Comparison of ENCODE assay signal across 9 mouse cellular contexts in the genomic region with DNA sequence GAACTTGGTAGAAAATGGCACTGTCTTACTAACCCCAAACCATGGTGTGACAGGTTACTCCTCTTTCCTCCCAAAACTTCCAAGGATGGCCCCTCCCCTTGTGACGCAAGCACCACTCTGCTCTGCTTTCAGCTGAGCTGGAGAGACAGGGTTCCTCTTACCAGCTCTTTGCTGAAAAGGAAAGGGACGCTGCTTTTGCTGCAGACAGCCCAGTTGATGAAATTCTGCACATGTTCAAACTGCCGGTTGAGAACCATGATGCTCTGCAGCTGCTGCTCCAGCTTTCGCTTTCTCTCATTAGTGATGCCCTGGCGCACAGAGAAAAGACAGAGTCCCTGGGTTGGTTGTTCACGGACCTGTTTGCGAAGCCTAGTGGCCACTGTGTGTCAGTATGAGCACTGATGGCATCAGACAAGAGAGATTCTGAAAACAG. TPM values are rescaled to one million over a fixed set of nuclear protein-coding genes. Genes with fewer than 3 reads are reported as not detected.
DNase-seq lines count a peak whose midpoint lies in the region; ATAC-seq lines count a peak whose summit lies in the region.
"Had no signal": no experiment of that assay in that cellular context is flagged by ENCODE, and none has a peak within 500 bp of the region (broad histone marks: within the 10 kb centered on the region; RNA-seq: fewer than 3 reads in every experiment).

No protein-coding gene starts in this region.

- H3K9me3 ChIP-seq in limb, embryonic 12.5 days, result no peaks in the 10 kb centered on the region
- no peaks in the 10 kb centered on the region for H3K9me3 ChIP-seq in neural tube, embryonic 12.5 days

- H3K9ac ChIP-seq in limb, embryonic 12.5 days (replicated peaks), result no peak overlapping the region
- no peak overlapping the region for H3K9ac ChIP-seq in neural tube, embryonic 12.5 days

- no peaks in the 10 kb centered on the region for H3K4me1 ChIP-seq in brown adipose tissue, adult 24 weeks (ENCODE audit: control insufficient read depth, insufficient read depth, insufficient read length, low read length)
- 0 out of 2 replicates have a peak, but pooled peaks cover 5% of the 10 kb centered on the region for H3K4me1 ChIP-seq in limb, embryonic 12.5 days (replicated peaks)
- no peaks in the 10 kb centered on the region for H3K4me1 ChIP-seq in neural tube, embryonic 12.5 days

- 0 out of 2 replicates have a peak overlapping the region, but pooled peaks have one; percentile 23 for H3K4me3 ChIP-seq in brown adipose tissue, adult 24 weeks (ENCODE audit: insufficient read depth, low read depth, low read length)
- no peak overlapping the region for H3K4me3 ChIP-seq in limb, embryonic 12.5 days (replicated peaks)
- no peak overlapping the region for H3K4me3 ChIP-seq in neural tube, embryonic 12.5 days

- no peak overlapping the region for H3K27ac ChIP-seq in brown adipose tissue, adult 24 weeks (replicated peaks; ENCODE audit: low read depth, low read length)
- no peak overlapping the region for H3K27ac ChIP-seq in limb, embryonic 12.5 days
- H3K27ac ChIP-seq in neural tube, embryonic 12.5 days, result no peak overlapping the region

- intact Hi-C loops in heart, postnatal 10 days (cut with DNase I), result no loop called here

- ATAC-seq in limb, embryonic 12.5 days (ENCODE audit: insufficient number of reproducible peaks, insufficient read depth, low FRiP score, low TSS enrichment, low read depth), result no peak
- ATAC-seq in neural tube, embryonic 12.5 days (ENCODE audit: low FRiP score, low read depth), result peak; percentile 61; the same call in 1 of the 2 replicates

- DNase-seq in kidney, adult 9 months, result peak; percentile 10
- no peak for DNase-seq in kidney, adult 18-20 months
- peak; percentile 38 to 51 for DNase-seq in heart, postnatal 10 days
- DNase-seq in urinary bladder, postnatal 36 days (ENCODE audit: low spot score in 2 of 2), result no peak
- DNase-seq in layer of hippocampus, postnatal 25 days (ENCODE audit: extremely low spot score in 1 of 2, low spot score in 1 of 2), result no peak

- H3K27me3 ChIP-seq in limb, embryonic 12.5 days, result no peaks in the 10 kb centered on the region
- H3K27me3 ChIP-seq in neural tube, embryonic 12.5 days (replicated peaks), result no peaks in the 10 kb centered on the region

- H3K36me3 ChIP-seq in limb, embryonic 12.5 days, result no peaks in the 10 kb centered on the region
- H3K36me3 ChIP-seq in neural tube, embryonic 12.5 days, result no peaks in the 10 kb centered on the region

- peak overlapping the region; percentile 16; the same call in 1 of the 2 replicates for H3K4me2 ChIP-seq in limb, embryonic 12.5 days
- peak overlapping the region; percentile 35 for H3K4me2 ChIP-seq in neural tube, embryonic 12.5 days (replicated peaks)

- 35% methylated on average over 7 of the region's 7 CpGs for WGBS in limb, embryonic 12.5 days
- WGBS in neural tube, embryonic 12.5 days, result 34% methylated on average over 7 of the region's 7 CpGs

RNA-seq across cellular contexts. Expression of gene Trim66, which starts 27.2 kb away (rescaled TPM):
- polyA plus RNA-seq in brown adipose tissue, adult 24 weeks (2012; ENCODE audit: insufficient read depth, insufficient read length, missing spikeins), result 0.38 TPM in 1 of 2 replicates, not detected in the other
- total RNA-seq in heart, postnatal 10 days (2021), result under 1 TPM; 0.10 to 0.12 TPM
- 0.04 TPM in 2 replicates for polyA plus RNA-seq in limb, embryonic 12.5 days (2016; fragmentation: Nextera tagmentation; extraction: Ambion mirVana)
- polyA plus RNA-seq in neural tube, embryonic 12.5 days (2016; fragmentation: Nextera tagmentation; extraction: Ambion mirVana), result 0.05 and 0.14 TPM in 2 replicates
- 1 to 10 TPM; 4.5 to 5.0 TPM for total RNA-seq in layer of hippocampus, postnatal 25 days (2021)

RNA-seq across cellular contexts. Expression of gene Rpl27a, which starts 38.2 kb away (rescaled TPM):
- polyA plus RNA-seq in brown adipose tissue, adult 24 weeks (2012; ENCODE audit: insufficient read depth, insufficient read length, missing spikeins), result 113 and 190 TPM in 2 replicates
- total RNA-seq in heart, postnatal 10 days (2021), result 100 to 1,000 TPM; 117 to 118 TPM
- 137 and 139 TPM in 2 replicates for polyA plus RNA-seq in limb, embryonic 12.5 days (2016; fragmentation: Nextera tagmentation; extraction: Ambion mirVana)
- 88.0 and 90.4 TPM in 2 replicates for polyA plus RNA-seq in neural tube, embryonic 12.5 days (2016; fragmentation: Nextera tagmentation; extraction: Ambion mirVana)
- 100 to 1,000 TPM; 129 to 142 TPM for total RNA-seq in layer of hippocampus, postnatal 25 days (2021)

RNA-seq across cellular contexts. Expression of gene Stk33, which starts 41.9 kb away (rescaled TPM):
- polyA plus RNA-seq in brown adipose tissue, adult 24 weeks (2012; ENCODE audit: insufficient read depth, insufficient read length, missing spikeins), result not detected in 2 replicates
- total RNA-seq in heart, postnatal 10 days (2021), result not detected
- 0.91 and 1.6 TPM in 2 replicates for polyA plus RNA-seq in limb, embryonic 12.5 days (2016; fragmentation: Nextera tagmentation; extraction: Ambion mirVana)
- 6.4 and 8.7 TPM in 2 replicates for polyA plus RNA-seq in neural tube, embryonic 12.5 days (2016; fragmentation: Nextera tagmentation; extraction: Ambion mirVana)
- 1 to 10 TPM; 1.1 to 1.3 TPM for total RNA-seq in layer of hippocampus, postnatal 25 days (2021)
- polyA plus RNA-seq: spleen, adult 2 months had no signal

Comparison
In these comparisons a context has a peak if more than half of its experiments do, and no peak if none do; other contexts are left out.
1. DNase-seq: peak in kidney, adult 9 months (single experiment) and heart, postnatal 10 days (2 of 2); none in kidney, adult 18-20 months (single experiment), urinary bladder, postnatal 36 days (0 of 2) and layer of hippocampus, postnatal 25 days (0 of 2).